Mouse (Mus musculus) midbrain, embryonic 13.5 days (tissue): Measurements from ENCODE around the gene Cntnap2. TPM values are rescaled to one million over a fixed set of nuclear protein-coding genes. Genes with fewer than 3 reads are reported as not detected.

ENCODE experiments used
- ATAC-seq: fragments of 200-750 bp; cut with Nextera tagmentation; 2 replicates; pipeline ENCODE4 v1.8.0; 2017; ENCODE audit warnings: mild to moderate bottlenecking, moderate TSS enrichment, moderate library complexity
- H3K27ac ChIP-seq: fragments of 300-500 bp; sonication (generic); 2 replicates; pipeline ENCODE4 v1.5.1; 2015; ENCODE audit warnings: inconsistent platforms, mild to moderate bottlenecking, moderate library complexity
- H3K27me3 ChIP-seq: fragments of 300-500 bp; sonication (generic); 2 replicates; pipeline ENCODE4 v1.6.1; 2015; ENCODE audit warnings: mild to moderate bottlenecking, inconsistent platforms
- H3K36me3 ChIP-seq: fragments of 300-500 bp; sonication (generic); 2 replicates; pipeline ENCODE4 v1.6.1; 2015; ENCODE audit warnings: mild to moderate bottlenecking, inconsistent platforms
- H3K4me1 ChIP-seq: fragments of 300-500 bp; sonication (generic); replicated peaks from 2 replicates; pipeline ENCODE4 v1.6.1; 2015; ENCODE audit warnings: inconsistent platforms
- H3K4me2 ChIP-seq: fragments of 300-500 bp; sonication (generic); replicated peaks from 2 replicates; pipeline ENCODE4 v1.6.1; 2015; ENCODE audit warnings: moderate library complexity, mild to moderate bottlenecking, inconsistent platforms
- H3K4me3 ChIP-seq: fragments of 300-500 bp; sonication (generic); replicated peaks from 2 replicates; pipeline ENCODE4 v1.5.1; 2015; ENCODE audit warnings: mild to moderate bottlenecking, inconsistent platforms
- H3K9ac ChIP-seq: fragments of 300-500 bp; sonication (generic); replicated peaks from 2 replicates; pipeline ENCODE4 v1.6.1; 2015; ENCODE audit warnings: mild to moderate bottlenecking, inconsistent platforms
- H3K9me3 ChIP-seq: fragments of 300-500 bp; sonication (generic); 2 replicates; pipeline ENCODE4 v1.6.1; 2016; ENCODE audit warnings: mild to moderate bottlenecking, inconsistent platforms
- WGBS: fragments of 180-500 bp; shearing (Covaris S2); methylation state at CpG from one replicate; pipeline ENCODE4 v1.1.7; 2015; 5-methylcytosine and 5-hydroxymethylcytosine counted together
- polyA plus RNA-seq: library from polyadenylated mRNA; unstranded; fragments of >200 nt; fragmentation: Nextera tagmentation; extraction: Ambion mirVana; gene quantifications from 2 replicates; pipeline ENCODE4 v1.2.1, GENCODE M21; 2015

Gene Cntnap2
- polyA plus RNA-seq, 1 experiment from 2014 or later = 72.9 TPM

GRCm38 (mm10) chr6:47343245-47343644 is 2284.1 kb downstream of the Cntnap2 start:
- Histone ChIP-seq H3K9me3 (no peaks in the 10 kb centered on the region), H3K4me1 (0 out of 2 replicates have a peak, but pooled peaks cover 3% of the 10 kb centered on the region), H3K9ac (no peak overlapping the region), H3K4me3 (no peak overlapping the region), H3K4me2 (no peak overlapping the region), H3K36me3 (no peaks in the 10 kb centered on the region), H3K27me3 (no peaks in the 10 kb centered on the region), H3K27ac (no peak overlapping the region)
- 80% methylated on average over 1 of the region's 1 CpGs for WGBS
- no peak for ATAC-seq

GRCm38 (mm10) chr6:47344696-47345095 is 2285.5 kb downstream of the Cntnap2 start:
- Histone ChIP-seq H3K27me3 (no peaks in the 10 kb centered on the region), H3K27ac (no peak overlapping the region), H3K36me3 (no peaks in the 10 kb centered on the region), H3K4me1 (0 out of 2 replicates have a peak, but pooled peaks cover 3% of the 10 kb centered on the region), H3K4me2 (no peak overlapping the region), H3K4me3 (no peak overlapping the region), H3K9ac (no peak overlapping the region), H3K9me3 (no peaks in the 10 kb centered on the region)
- 87% methylated on average over 3 of the region's 3 CpGs for WGBS
- no peak for ATAC-seq

- H3K36me3 ChIP-seq = no peaks in the 10 kb centered on the region
- H3K27ac ChIP-seq = no peak overlapping the region
- H3K4me1 ChIP-seq = no peaks in the 10 kb centered on the region
- H3K27me3 ChIP-seq = no peaks in the 10 kb centered on the region
- no peak overlapping the region for H3K4me3 ChIP-seq
- 94% methylated on average over 8 of the region's 8 CpGs for WGBS
- H3K9me3 ChIP-seq = no peaks in the 10 kb centered on the region
- no peak for ATAC-seq
- no peak overlapping the region for H3K9ac ChIP-seq
- H3K4me2 ChIP-seq = no peak overlapping the region
Measured at GRCm38 (mm10) chr6:47350100-47350690, 2291.0 kb downstream of the Cntnap2 start.
